Mouse (Mus musculus) liver, adult (tissue): ENCODE measurements around the gene Hook2.

Source experiments
- GATA4 ChIP-seq: IDR thresholded peaks from 2 replicates; pipeline ENCODE4 v1.6.1; 2014; ENCODE audit warnings: mild to moderate bottlenecking, low read length; ENCODE audit not compliant: insufficient replicate concordance

Hook2 gene

GRCm38 (mm10) chr8:84967532-84968304 is 22.7 kb upstream of the Hook2 start:
- no peak for TF ChIP-seq GATA4

GRCm38 (mm10) chr8:84968650-84969049 is 21.8 kb upstream of the Hook2 start:
- TF ChIP-seq GATA4 = no peak

- TF ChIP-seq GATA4 = no peak
Observed at GRCm38 (mm10) chr8:84969241-84970134, 20.9 kb upstream of the Hook2 start, which contains the start of the genes Gm49661, Prdx2 and Rnaseh2a. TSS of gene Gm49661 (minus strand) at chr8:84969433. TSS of gene Prdx2 (plus strand) at chr8:84969587. TSS of gene Rnaseh2a (minus strand) at chr8:84969767.

- no peak for TF ChIP-seq GATA4
Observed at GRCm38 (mm10) chr8:84970135-84970790, 20.1 kb upstream of the Hook2 start.

- no peak for TF ChIP-seq GATA4
Observed at GRCm38 (mm10) chr8:84970913-84971312, 19.5 kb upstream of the Hook2 start.

GRCm38 (mm10) chr8:84973079-84973478 is 17.3 kb upstream of the Hook2 start:
- TF ChIP-seq GATA4 = no peak

- TF ChIP-seq GATA4 = no peak
Observed at GRCm38 (mm10) chr8:84973803-84974542, 16.4 kb upstream of the Hook2 start.

- no peak for TF ChIP-seq GATA4
Observed at GRCm38 (mm10) chr8:84974543-84975142, 15.8 kb upstream of the Hook2 start.

- TF ChIP-seq GATA4 = no peak
Observed at GRCm38 (mm10) chr8:84975434-84975833, 15.0 kb upstream of the Hook2 start.

- TF ChIP-seq GATA4 = no peak
Observed at GRCm38 (mm10) chr8:84976031-84976762, 14.2 kb upstream of the Hook2 start.

- TF ChIP-seq GATA4 = no peak
Observed at GRCm38 (mm10) chr8:84976763-84977434, 13.5 kb upstream of the Hook2 start.

- no peak for TF ChIP-seq GATA4
Observed at GRCm38 (mm10) chr8:84977435-84978247, 12.8 kb upstream of the Hook2 start.

GRCm38 (mm10) chr8:84978248-84978940 is 12.0 kb upstream of the Hook2 start, which contains the start of gene Junb:
TSS of gene Junb (minus strand) at chr8:84978718.
- TF ChIP-seq GATA4 = no peak
